Mouse (Mus musculus) heart, adult 18-20 months (tissue): ENCODE results near the gene Urb1. TPM values are rescaled to one million over a fixed set of nuclear protein-coding genes. Genes with fewer than 3 reads are reported as not detected.
"Not testable (repeated sequence)": the region's sequence is repeated elsewhere in the genome, so short reads cannot be mapped to it uniquely, and the experiment has no call there.

Experiments used
- DNase-seq, 2 experiments: peaks; one replicate each; pipeline ENCODE4 v3.0.0; 2021 to 2022; ENCODE audit warnings: mixed read lengths in 1 of 2
- total RNA-seq, 2 experiments: library from RNA; stranded (reverse); gene quantifications; 2 replicates each; pipeline ENCODE4 v1.2.3; 2021

The Urb1 gene
- total RNA-seq, 2 experiments from 2014 or later: 5.5 to 7.3 TPM

DNA sequence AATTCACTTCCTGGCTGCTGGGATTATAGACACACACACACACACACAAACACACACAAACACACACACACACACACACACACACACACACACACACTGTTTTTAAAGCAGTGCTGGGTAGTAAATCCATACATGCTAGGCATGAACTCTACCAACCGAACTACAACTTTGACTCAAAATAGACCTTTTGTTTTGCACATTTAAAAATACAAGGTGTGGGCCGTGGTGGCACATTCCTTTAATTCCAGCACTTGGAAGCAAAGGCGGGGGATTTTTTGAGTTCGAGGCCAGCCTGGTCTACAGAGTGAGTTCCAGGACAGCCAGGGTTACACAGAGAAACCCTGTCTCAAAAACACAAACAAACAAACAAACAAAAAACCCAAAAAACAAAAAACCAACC lies 13.8 kb upstream of the Urb1 start:
- DNase-seq: not testable (repeated sequence)

DNA sequence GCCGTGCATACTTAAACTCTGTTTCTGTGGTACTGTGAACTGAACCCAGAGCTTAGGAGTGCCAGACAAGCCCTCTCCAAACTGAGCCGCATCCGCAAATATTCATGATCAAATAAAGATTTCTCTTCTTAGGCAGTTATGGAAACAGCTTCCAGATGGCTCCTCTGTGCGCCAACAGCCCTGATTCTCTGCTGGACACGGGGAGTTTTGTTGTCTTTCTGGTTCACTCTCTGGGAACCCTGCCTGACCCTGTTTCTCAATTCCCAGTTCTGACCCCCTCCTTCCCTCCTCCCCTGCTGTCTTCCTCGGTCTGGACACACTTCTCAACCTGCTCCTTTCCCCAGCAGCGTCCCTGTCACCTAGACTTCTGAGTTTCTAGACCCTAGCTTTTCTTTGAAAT lies 12.8 kb upstream of the Urb1 start:
- DNase-seq: peak; percentile 32 to 49

DNA sequence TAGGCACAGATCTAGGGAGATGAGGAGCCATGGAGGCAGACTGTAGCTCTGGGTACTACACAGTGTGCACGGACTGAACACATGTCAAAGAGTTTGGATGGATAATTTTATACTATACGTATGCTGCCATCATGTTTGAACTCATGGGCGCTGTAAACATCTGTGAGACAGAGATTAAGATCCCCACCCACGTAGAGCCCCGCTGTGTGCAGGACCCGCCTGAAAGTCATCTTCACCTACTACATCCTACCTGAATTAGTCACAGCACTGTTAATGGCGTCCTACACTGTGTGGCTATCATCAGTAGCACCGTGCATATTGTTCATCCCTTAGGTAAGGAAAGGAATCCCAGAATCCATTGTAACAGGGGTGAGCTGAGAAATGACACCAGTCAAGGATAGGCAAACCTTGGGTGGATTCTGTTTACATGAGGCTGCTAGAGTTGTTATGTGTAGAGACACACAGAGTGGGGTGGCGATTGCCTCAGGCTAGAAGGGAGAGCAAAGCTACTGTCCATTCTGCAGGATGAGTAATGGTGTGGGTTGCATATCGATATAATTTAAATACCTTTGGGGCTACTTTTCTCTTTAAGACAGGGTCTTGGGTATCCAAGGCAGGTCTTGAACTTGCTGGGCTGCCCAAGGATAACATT lies 12.2 kb upstream of the Urb1 start:
- no peak for DNase-seq

DNA sequence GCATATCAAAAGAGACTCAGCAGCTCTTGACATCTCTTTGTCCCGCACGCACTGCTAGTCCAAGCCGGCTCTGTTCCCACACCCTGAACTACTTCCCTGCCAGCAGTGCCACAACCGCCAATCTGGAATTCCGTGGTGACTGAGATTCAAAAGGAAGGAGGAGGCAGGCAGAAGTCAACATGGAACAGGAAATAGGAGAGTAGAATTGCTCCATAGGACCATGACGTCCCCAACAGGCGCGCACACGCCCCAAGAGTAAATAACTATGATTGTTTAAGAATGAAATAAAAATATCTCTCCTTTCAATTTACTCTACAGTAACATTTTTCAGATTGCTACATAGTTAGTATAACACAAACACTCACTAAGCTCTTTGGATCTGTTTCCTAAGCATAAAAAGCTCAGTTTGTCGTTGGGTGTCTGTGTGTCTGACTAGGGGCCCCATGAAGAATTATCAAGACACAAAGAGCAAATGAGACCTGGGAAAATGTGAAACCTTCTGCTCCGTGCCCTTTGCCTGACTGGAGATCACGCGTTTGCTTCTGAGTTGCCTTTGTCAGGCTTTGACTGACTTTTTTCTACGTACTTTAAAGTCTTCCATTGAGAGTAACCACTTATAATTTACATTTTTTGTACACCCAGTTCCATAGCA lies 11.0 kb upstream of the Urb1 start:
- DNase-seq: no peak

DNA sequence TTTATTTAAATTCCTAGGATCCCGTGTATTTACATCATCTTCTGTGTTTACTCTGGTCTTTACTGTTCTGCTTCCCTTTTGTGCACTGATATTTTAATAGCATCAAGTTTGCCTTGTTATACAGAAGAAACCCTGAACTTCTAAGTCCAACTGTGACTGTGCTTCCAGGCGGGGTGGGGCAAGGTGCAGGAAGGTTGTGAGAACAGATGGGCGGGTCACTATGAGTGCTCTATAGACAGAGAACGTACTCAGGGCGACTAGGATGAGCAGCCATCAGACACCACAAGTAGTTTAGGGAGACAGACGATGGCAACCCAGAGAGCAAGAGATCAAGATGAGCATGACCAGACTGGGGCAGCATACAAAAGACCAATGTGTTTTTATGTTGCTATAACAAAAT lies 10.1 kb upstream of the Urb1 start:
- no peak for DNase-seq

DNA sequence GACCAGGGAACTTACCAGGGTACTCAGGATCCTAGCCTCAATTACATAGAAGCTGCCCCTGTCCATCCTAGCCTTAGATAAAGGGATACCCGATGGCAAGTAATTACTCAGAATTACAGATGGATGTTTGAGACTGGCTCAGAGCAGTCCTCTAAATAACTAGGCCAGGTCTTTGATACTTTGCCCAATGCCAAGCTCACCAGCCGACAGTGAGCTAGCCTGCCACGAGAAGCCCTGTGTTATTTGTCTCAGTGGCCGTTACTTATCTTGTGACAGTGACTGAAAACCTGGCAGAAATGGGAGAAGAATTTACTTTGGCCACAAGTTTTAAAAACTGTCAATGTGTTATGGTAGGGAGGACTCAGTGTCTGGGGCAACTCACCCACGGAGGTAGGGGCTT lies 1.9 kb upstream of the Urb1 start:
- DNase-seq: no peak

DNA sequence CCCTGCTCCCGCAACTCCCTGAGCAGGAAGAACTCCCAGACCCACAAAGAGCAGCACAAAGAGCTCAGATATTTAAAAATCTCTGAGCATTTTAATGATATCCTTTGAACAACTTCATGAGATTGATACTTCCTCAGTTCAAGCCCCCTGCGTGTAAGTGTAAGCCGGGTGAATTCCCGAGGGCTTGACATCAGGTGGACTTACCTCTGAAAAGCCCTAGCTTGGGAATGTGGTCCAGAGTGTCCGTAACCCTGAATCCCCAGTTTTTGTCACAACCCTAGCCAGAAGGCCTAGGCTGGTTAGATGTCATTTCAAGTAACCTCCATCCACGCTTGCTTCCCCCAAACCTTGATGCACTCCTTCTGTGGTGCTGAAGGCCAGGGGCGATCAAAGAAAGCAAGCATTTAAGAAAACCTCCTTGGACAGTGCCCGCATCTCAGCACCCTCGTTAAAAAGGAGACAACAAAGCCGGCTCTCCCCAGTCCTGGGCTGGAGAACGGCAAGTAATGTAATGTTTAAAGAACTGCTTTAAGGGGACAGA lies 573 bp upstream of the Urb1 start:
- DNase-seq: no peak

DNA sequence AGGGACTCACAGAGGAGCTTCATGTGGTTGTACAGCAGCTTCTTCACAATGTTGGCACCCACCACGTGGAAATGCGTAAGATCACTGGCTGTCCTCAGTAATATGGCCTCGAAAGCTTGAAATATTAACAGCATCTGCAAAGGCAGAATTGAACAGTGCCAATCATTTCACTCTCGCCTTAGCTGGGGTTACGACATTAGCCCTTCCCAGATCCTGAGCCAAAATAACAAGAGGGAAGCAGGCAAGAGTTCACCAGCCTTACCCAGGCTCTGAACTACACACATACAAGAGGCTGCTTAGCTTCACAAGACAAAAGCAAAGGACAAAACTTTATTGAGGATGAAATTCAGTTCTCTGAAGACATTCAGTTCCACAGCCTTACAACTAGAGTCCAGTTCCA lies 5.7 kb downstream of the Urb1 start:
- no peak for DNase-seq

DNA sequence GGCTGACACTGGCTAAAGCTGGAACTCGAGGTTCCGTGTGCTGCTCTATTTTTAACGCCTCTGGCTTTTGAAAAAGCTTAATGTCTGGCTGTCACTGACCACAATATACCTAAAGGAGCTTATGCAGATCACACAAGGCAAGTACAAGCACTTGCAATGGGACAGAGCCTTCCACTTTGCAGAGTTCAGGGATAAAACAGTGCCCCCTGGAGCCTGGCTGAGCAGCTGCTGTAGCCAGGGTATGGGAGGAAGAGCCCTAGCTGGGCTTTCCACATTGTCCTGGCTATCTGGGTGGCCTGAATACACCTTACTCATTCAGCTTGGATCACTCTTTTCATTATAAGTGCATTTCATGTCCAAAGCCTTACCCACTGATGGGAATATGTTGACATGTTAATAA lies 8.3 kb downstream of the Urb1 start:
- peak; percentile 32 to 39 for DNase-seq

DNA sequence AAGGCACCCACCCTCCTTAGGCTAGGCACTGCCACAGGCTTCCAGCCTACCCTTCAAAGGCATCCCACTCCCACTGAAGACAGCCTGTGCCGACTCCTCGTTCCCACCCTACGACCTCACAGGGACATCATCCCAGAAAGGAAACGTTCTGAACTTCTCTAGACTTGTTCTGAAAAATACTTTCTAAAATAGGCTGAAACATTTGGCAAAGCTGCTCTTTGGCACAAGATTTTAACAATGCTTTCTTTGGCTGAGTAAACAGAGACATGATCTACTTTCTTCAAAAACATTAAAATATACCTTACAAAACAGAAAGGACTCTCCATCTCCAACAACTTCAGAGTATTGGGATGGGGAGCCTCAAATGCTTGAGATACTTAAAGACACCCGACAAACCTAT lies 9.0 kb downstream of the Urb1 start:
- DNase-seq: peak; percentile 30 to 43

DNA sequence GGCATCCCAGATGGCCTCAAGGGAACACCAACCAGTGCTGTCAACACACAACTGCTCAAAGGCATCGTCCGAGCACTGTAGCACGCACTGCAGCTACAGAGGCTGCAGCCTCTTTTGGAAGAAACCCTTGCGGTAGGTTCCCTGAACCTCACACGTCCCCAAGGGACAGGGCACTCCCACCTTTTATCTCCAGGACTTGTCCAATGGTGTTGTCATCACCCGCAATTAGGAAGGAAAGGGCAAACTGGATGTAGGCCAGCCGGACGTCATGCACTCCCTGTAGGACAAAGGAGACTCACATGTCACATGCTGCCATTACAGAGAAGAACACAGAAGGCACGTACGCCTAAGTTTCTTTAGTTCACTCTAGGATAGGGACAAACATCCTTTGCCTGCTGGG lies 10.4 kb downstream of the Urb1 start:
- DNase-seq: peak; percentile 78 to 83

DNA sequence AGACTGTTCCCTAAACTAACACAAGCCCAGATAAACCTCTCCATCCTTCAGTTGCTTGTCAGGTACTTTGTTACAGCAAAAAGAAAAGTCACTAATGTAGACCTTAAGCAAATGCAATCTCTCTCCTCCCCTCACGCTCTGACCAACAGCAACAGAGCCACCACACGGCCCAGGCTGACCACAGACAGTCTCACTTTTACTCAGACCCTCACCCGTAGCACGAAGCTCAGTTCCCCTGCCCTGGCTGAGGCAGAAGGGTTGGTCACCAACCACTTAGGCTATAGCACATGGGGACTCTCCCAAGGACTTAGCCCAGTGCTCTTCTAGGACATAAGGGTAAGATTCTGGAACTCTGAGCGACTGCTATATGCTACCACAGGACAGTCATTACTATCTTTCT lies 11.4 kb downstream of the Urb1 start:
- no peak for DNase-seq

DNA sequence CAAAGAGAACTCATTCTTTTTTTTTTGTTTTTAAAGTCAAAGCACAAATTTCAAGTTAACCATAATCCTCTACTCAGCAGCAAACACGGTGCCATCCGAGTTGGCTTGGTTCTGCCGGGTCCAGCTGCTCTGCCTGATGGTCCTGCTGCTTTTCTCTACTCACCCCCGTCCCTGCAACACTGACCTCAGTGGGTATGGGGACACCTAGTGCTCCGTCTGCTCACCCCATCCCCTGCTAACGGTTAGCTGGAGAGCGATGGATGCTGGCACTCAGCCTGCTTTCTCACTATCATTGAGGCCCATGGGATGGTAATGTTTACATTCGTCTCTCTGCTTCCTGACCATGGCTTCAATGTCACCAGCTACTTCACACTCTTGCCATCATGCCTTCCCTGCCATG lies 11.8 kb downstream of the Urb1 start:
- DNase-seq: no peak

DNA sequence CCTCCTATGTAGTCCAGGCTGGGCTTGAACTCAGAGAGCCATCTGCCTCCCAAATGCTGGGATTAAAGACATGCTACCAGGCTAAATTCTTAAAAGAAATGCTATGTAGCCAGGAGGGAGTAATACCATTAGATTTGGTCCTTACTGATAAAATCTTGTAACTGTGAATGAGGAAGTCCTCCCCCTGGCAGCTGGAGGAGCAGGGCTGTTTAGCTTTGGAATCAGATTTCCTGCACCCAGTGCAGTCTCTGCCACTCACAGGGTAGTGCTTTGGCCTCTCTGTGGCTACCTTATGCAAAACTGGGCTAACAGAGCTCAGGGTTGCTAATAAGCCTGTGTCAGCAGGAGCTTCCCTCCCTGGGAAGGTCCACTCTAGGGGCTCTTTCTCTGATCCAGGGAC lies 15.5 kb downstream of the Urb1 start:
- DNase-seq: no peak

DNA sequence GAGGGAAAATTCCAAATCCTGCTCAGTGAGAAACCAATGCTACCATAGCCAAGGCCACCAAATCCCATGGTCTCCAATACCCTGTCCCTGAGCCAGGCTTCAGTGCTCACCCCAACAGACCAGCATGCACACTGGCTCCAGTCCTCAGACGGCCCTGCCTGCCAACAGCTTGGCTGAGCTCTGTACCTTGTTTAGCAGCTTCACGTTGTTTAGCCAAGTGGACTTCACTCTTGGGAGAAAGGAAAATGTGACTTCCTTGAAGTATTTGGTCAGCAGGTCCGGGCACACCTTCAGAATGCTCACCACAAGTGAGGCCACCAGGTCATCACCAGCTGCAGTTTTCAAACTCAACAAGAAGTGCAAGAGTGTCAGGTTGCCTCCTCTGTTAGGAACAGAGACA lies 17.7 kb downstream of the Urb1 start:
- peak in 1 of 2 experiments; percentile 11 for DNase-seq

DNA sequence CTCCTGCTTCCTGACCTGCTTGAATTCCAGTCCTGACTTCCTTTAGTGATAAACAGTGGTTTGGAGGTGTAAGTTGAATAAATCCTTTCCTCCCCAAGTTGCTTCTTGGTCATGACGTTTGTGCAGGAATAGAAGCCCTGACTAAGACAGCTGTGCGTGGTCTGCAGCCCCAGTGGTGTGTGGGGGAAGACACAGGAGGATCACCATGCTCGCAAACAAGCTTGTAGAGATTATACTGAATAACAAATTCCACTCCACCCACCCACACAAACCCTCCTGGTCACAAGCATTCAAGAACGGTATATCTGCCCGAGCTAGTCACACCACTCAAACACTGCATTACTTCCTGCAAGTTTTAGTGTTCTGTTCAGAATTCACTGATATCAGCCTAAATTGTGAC lies 18.1 kb downstream of the Urb1 start:
- DNase-seq: no peak

DNA sequence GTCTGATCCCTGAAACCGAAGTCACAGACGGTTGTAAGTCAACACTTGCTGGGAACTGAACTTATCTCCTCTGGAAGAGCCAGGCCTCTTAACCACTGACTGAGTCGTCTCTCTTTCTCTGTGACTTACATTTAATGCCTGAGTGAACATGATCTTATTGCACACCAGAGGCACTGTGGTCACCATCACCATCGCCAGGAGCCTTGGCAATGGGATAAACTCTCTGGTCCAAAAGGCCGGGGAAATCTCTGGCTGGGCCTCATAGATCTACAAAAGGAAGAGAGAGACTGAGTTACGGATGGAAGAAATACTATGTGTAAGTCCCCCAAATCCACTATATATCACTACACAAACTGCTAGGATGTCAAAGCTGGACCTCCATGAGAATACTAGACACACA lies 19.3 kb downstream of the Urb1 start:
- DNase-seq: no peak

DNA sequence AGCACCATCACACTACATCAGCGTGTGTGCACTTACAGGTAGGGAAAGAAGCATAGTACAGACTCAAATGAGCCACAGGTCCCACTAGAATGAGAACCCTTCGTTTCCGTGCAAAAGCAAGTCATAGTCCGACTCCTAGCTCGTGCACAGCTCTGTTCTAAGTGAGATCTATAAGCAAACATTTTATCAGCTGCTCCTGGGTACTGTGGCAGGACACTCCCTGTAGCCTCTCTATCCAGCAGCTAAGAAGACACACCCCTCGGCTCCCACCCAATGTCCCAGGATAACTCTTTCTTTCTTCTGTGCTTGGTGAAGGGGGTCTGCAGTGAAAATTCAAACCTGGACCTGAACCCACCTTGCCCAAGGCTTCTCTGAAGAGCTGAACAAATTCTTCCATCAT lies 21.6 kb downstream of the Urb1 start:
- no peak for DNase-seq

DNA sequence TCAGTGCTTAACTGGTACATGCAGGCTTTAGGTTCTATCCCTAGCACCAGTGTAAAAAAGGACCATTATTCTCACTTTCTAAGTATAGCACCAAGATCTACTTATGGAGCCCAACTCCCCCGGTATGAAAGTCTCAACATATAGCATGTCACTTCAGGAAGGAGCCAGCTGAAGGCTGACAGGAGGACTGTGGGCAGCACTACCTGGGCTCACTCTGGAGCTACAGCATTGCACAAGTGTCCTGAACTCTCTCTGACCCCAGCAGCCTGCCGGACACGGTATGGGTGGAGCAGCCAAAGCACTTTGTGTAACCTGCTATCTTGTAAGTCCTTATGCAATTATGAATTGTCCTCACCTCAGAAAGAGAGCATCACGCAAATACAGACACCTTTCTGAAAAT lies 25.0 kb downstream of the Urb1 start:
- DNase-seq: no peak

DNA sequence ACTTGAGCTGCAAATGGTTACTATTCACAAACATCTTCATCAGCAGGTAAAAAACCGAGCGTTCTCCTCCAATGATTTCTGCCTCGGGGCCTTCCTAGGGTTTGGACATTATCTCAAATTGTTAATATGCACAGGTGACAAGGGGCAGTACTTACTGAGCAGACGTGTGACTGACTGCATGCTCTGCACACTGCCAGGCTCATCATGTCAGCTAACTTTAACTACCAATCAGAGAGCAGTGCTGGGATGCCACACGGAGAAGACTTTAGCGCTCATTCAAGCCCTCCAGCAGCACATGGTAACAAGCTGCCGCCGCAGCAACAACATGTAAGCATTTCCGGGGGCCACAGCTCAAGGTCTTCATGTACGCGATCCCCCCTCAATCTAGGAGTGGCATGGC lies 26.9 kb downstream of the Urb1 start:
- DNase-seq: no peak

DNA sequence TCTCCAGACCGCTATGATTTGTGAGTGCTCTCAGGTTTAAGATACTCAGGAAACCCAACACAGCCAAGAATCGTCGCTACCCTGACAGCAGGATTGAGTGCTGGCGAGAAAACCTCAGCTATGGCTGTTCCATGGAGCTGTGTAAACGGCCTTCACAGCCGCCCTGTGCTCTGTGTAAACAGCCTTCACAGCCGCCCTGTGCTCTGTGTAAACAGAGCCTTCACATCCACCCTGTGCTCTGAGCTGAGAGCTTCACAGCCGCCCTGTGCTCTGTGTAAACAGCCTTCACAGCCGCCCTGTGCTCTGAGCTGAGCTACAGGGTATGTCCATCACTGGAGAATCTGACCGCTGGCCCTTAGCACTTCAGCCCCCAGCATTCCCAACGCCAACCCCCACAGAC lies 30.4 kb downstream of the Urb1 start:
- DNase-seq: no peak

DNA sequence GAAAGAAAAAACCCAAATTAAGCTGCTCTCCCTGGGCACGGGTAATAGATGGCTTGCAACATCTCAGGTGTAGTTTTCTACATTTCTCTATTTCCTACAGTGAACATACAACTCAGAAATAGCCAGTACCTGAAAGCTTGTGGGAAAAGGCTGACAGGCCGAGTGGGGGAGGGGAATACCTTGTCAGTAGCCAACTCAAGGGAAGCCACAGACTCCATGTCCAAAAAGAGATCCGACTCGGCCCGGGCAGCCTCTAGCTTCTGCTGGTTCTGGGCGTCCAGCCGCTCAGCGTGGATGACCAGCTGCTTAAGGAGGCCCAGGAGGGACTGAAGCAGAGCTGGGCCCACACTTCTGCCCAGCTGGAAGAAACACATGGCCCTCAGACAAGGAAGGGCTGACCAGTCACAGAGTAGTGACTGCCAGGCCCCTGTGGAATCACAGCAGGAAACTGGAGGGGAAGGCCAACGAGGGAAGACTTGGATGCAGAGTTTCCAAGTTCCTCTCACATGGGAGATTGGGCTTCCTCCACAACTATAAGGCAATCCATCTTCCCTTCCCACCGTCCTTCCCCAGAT lies 34.2 kb downstream of the Urb1 start:
- peak in 1 of 2 experiments; percentile 32 for DNase-seq

DNA sequence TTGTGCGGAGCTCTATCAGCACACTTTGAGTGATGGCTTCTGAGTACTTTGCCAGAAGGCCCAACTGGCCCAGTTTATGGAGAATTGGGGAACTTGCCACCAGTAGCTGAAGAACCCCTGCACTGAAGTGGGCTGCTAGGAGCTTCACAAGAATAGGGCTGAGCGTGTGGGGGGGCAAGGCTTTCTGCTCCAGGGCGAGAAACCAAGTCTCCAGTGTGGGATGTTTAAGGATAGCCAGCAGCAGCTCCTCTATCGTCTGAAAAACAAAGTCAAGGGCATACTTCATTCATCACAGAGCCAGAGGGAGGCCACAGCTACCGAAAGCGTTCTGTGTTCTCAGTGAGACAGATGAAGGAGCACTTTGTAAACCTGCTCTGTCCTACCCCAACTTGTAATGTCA lies 35.6 kb downstream of the Urb1 start:
- DNase-seq: no peak

DNA sequence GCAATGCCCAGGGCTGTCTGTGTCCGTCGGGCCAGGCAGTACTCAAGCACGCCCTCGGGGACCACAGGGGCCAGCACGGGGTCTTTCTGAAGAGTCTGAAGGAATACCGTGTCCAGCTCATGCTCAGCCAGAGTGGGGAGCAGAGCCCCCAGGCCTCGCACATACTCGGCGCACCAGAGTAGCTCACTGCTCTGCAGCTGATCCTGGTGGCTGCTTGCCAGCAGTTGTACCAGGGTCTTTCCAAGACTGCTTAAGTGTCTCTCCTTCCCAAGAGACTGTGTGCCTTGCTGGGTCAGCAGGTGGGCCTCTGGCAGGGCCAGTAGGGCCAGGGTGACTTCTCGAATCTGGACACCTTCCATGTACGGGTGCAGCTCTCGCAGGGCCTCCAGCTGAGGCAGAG lies 36.0 kb downstream of the Urb1 start:
- no peak for DNase-seq
